Mouse (Mus musculus) heart, postnatal 0 days (tissue): ENCODE data around the gene Lyrm4.

ENCODE experiments used
- CTCF ChIP-seq: IDR thresholded peaks from 2 replicates; pipeline ENCODE4 v1.5.1; 2016; ENCODE audit warnings: antibody characterized with exemption, control low read depth, low read depth
- EP300 ChIP-seq: IDR thresholded peaks from 2 replicates; pipeline ENCODE4 v1.6.1; 2016; ENCODE audit warnings: antibody characterized with exemption, low read depth

GRCm38 (mm10) chr13:35959391-35960067 is 157.8 kb downstream of the Lyrm4 start:
- no peak for TF ChIP-seq CTCF
- no peak for TF ChIP-seq EP300
